Mouse (Mus musculus) C2C12 (cell line): Measurements from ENCODE around the gene Elk4.

Source experiments
- CEBPB ChIP-seq: IDR thresholded peaks from one replicate; pipeline ENCODE4 v1.6.1; 2011; ENCODE audit warnings: low read depth, mild to moderate bottlenecking, control low read depth, moderate library complexity
- CTCF ChIP-seq: IDR thresholded peaks from one replicate; pipeline ENCODE4 v1.5.1; 2011; ENCODE audit not compliant: control insufficient read depth, insufficient read depth, insufficient read length
- FOSL1 ChIP-seq: IDR thresholded peaks from one replicate; pipeline ENCODE4 v1.8.0; 2011; ENCODE audit warnings: mild to moderate bottlenecking, low read length; ENCODE audit not compliant: poor library complexity, insufficient read depth, severe bottlenecking
- MAX ChIP-seq: IDR thresholded peaks from one replicate; pipeline ENCODE4 v1.6.1; 2011; ENCODE audit warnings: mild to moderate bottlenecking, control low read depth
- USF1 ChIP-seq: IDR thresholded peaks from one replicate; pipeline ENCODE4 v1.6.1; 2011; ENCODE audit warnings: low read depth, mild to moderate bottlenecking, control low read depth, moderate library complexity

GRCm38 (mm10) chr1:132000506-132000905 lies 6.9 kb upstream of the Elk4 start:
- no peak for TF ChIP-seq CTCF
- TF ChIP-seq MAX: no peak
- TF ChIP-seq USF1: no peak
- no peak for TF ChIP-seq CEBPB
- TF ChIP-seq FOSL1: no peak
